Mouse (Mus musculus) cerebellum, postnatal 14 days (tissue): ENCODE measurements around the gene Kat6b.

ENCODE experiments used
- DNase-seq, 2 experiments: peaks; one replicate each; pipeline ENCODE4 v3.0.0; 2021; ENCODE audit warnings: mixed read lengths in 2 of 2

Kat6b gene

DNA sequence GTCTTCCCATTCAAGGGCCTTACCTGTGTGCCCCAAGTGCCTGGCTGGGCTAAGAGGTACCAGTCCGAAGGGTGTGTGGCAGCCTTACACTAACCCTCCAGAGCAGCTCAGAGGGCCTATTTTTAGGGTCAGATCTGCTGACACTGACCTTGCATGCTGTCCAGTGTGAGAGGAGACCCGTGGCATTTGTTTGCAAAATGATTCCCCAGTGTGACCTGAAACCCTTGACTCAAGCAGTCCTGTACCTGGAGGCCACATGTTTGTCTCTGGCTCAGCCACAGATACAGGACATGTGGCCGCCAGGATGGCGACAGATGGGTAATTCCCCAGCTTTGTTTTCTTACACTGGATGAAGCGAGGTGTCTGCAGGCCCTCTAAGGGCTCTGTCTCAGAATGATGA is 233.3 kb downstream of the Kat6b start, which contains the start of gene Dupd1:
Gene Dupd1, minus strand, starts transcription at position 91 of the 400 bp plus-strand sequence.
- no peak for DNase-seq

DNA sequence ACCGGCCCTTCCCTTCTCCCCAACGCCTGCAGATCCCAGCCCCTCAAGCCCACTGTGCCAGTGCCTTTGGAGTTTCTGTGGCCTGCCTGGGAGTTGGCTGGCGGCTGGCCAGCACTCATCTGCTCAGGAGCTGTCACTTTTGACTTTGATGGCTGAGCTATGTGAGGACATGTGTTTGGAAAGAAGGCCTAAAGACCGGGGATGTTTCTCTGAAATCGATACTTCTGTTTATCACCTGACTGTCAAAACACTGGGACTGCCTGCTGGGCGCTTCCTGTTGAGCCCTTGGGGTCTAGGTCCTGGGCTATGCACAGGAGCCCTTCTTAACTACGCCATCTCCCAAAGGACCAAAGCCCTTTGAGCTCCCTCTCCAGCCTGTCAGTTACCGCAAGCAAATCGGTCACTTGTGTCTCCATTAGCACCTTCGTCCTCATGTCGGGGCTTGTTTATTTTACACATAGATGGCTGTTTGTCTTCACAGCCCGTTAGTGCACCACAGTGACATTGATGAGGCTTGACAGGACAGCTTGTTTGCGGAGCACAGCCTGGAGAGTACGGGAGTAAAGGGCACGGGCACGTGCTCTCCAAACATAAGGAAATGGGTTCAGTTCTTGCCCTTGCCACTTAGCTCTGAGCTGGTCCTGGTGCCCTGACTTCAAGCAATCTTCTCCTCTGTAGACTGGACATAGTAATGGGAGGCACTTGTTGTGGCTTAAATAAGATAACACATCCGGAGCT is 238.6 kb downstream of the Kat6b start:
- DNase-seq: no peak

DNA sequence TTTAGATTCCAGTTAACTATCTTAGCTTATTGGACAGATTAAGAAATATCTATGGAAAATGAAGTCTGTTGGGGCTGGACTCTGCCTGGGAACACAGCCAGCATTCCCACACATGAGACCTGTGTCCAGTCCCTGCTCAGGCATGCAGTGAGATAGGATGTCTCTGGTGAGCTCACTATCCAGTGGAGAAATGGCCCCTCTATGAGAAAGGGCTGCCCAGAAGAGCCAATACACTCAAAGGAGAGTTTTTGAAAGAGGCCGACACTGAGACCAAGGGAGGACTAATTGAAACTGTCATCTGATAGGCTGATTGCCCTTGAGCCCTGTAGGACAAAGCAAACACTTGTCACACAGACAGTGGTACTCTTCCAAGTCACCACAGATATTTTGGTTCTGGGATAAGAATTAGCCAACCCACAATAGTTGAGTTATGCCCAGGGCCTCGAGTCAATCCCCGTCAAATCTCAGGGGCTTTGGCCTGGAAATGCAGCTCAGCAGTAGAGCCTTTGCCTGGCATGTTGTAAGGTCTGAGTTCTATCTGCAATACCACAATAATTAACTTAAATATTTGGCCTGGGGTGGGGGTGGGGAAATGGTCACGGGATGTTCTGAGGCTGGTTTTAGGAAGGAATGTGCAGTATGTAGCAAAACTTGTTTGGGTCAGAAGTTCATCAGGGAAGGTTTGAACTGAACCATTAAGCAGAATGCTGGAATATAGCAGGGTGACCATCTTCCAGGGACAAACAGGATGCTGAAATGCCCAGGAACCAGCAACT is 239.4 kb downstream of the Kat6b start:
- DNase-seq: no peak
